Mouse (Mus musculus) MEL (cell line): ENCODE measurements around the gene Mdga1. TPM values are rescaled to one million over a fixed set of nuclear protein-coding genes. Genes with fewer than 3 reads are reported as not detected.

ENCODE experiments used
- DNase-seq: peaks from one replicate; pipeline ENCODE4 v3.0.0; 2011; ENCODE audit warnings: low read depth, low spot score
- H3K27ac ChIP-seq: 2 replicates; pipeline ENCODE4 v1.5.1; 2012; ENCODE audit warnings: low read depth, mild to moderate bottlenecking, control low read depth, low read length, moderate library complexity; ENCODE audit not compliant: control insufficient read depth
- H3K27me3 ChIP-seq, 2 experiments: fragments of 150-350 bp in 1 of 2; sonication (generic) in 1 of 2; 2 replicates each; pipeline ENCODE4 v1.6.1; 2012; ENCODE audit warnings: low read length in 2 of 2, mild to moderate bottlenecking in 2 of 2, improper control_type of control experiment in 1 of 2, moderate library complexity in 1 of 2; ENCODE audit not compliant: insufficient read depth in 2 of 2, control insufficient read depth in 1 of 2
- H3K36me3 ChIP-seq, 2 experiments: 2 replicates each; pipeline ENCODE4 v1.6.1; 2012 to 2014; ENCODE audit warnings: low read length in 2 of 2, improper control_type of control experiment in 1 of 2, inconsistent platforms in 1 of 2, mild to moderate bottlenecking in 1 of 2; ENCODE audit not compliant: insufficient read depth in 2 of 2, control insufficient read depth in 1 of 2
- H3K4me1 ChIP-seq, 2 experiments: fragments of 150-350 bp in 1 of 2; sonication (generic) in 1 of 2; 2 replicates each; pipeline ENCODE4 v1.6.1; 2012; ENCODE audit warnings: low read length in 2 of 2, improper control_type of control experiment in 1 of 2, mild to moderate bottlenecking in 1 of 2; ENCODE audit not compliant: insufficient read depth in 2 of 2, control insufficient read depth in 1 of 2
- H3K4me3 ChIP-seq, 2 experiments: fragments of 150-350 bp in 1 of 2; sonication (generic) in 1 of 2; 2 replicates each; pipeline ENCODE4 v1.5.1; 2012; ENCODE audit warnings: low read depth in 2 of 2, low read length in 2 of 2, mild to moderate bottlenecking in 2 of 2, moderate library complexity in 2 of 2, control low read depth in 1 of 2, improper control_type of control experiment in 1 of 2; ENCODE audit not compliant: control insufficient read depth in 1 of 2, insufficient read depth in 1 of 2
- H3K79me2 ChIP-seq: 2 replicates; pipeline ENCODE4 v1.6.1; 2012; ENCODE audit warnings: mild to moderate bottlenecking, low read length, moderate library complexity; ENCODE audit not compliant: control insufficient read depth, poor library complexity, insufficient read depth
- H3K9ac ChIP-seq: 2 replicates; pipeline ENCODE4 v1.6.1; 2012; ENCODE audit warnings: low read depth, mild to moderate bottlenecking, control low read depth, low read length, moderate library complexity; ENCODE audit not compliant: control insufficient read depth, poor library complexity, severe bottlenecking
- H3K9me3 ChIP-seq: fragments of 150-350 bp; sonication (generic); replicated peaks from 2 replicates; pipeline ENCODE4 v1.6.1; 2012; ENCODE audit warnings: mild to moderate bottlenecking, low read length, improper control_type of control experiment, moderate library complexity; ENCODE audit not compliant: insufficient read depth
- CTCF ChIP-seq, 3 experiments: IDR thresholded peaks in 2 of 3; conservative IDR thresholded peaks in 1 of 3; 2 replicates each; pipeline ENCODE4 v1.5.1; 2011 to 2012; ENCODE audit warnings: low read length in 3 of 3, low read depth in 2 of 3, mild to moderate bottlenecking in 2 of 3, improper control_type of control experiment in 1 of 3, inconsistent platforms in 1 of 3, mixed read lengths in 1 of 3, moderate library complexity in 1 of 3; ENCODE audit not compliant: control insufficient read depth in 1 of 3, insufficient read depth in 1 of 3, poor library complexity in 1 of 3, severe bottlenecking in 1 of 3
- E2F4 ChIP-seq: IDR thresholded peaks from 2 replicates; pipeline ENCODE4 v1.6.1; 2011; ENCODE audit warnings: low read depth, low read length, improper control_type of control experiment, borderline replicate concordance
- ELF1 ChIP-seq: IDR thresholded peaks from 2 replicates; pipeline ENCODE4 v1.6.1; 2014; ENCODE audit warnings: low read depth, mild to moderate bottlenecking, inconsistent platforms, low read length, improper control_type of control experiment, moderate library complexity
- EP300 ChIP-seq, 2 experiments: IDR thresholded peaks; 2 replicates each; pipeline ENCODE4 v1.6.1; 2011; ENCODE audit warnings: improper control_type of control experiment in 2 of 2, low read length in 2 of 2, low read depth in 1 of 2, mild to moderate bottlenecking in 1 of 2
- ETS1 ChIP-seq: IDR thresholded peaks from 2 replicates; pipeline ENCODE4 v1.6.1; 2012; ENCODE audit warnings: low read depth, mild to moderate bottlenecking, inconsistent platforms, low read length, improper control_type of control experiment, moderate library complexity
- GATA1 ChIP-seq: IDR thresholded peaks from 2 replicates; pipeline ENCODE4 v1.6.1; 2011; ENCODE audit warnings: low read depth, low read length, improper control_type of control experiment
- HCFC1 ChIP-seq: IDR thresholded peaks from 2 replicates; pipeline ENCODE4 v1.6.1; 2012; ENCODE audit warnings: low read depth, mild to moderate bottlenecking, inconsistent platforms, low read length, improper control_type of control experiment, moderate library complexity
- MAFK ChIP-seq: IDR thresholded peaks from 2 replicates; pipeline ENCODE4 v1.6.1; 2011; ENCODE audit warnings: low read depth, mild to moderate bottlenecking, low read length, improper control_type of control experiment, borderline replicate concordance
- MAX ChIP-seq: IDR thresholded peaks from 2 replicates; pipeline ENCODE4 v1.6.1; 2011; ENCODE audit warnings: low read length, improper control_type of control experiment
- MAZ ChIP-seq: IDR thresholded peaks from 2 replicates; pipeline ENCODE4 v1.6.1; 2012; ENCODE audit warnings: low read depth, mild to moderate bottlenecking, inconsistent platforms, low read length, improper control_type of control experiment
- MYC ChIP-seq: IDR thresholded peaks from 2 replicates; pipeline ENCODE4 v1.6.1; 2011; ENCODE audit warnings: low read depth, mild to moderate bottlenecking, low read length, improper control_type of control experiment, moderate library complexity
- NRF1 ChIP-seq: IDR thresholded peaks from 2 replicates; pipeline ENCODE4 v1.6.1; 2014; ENCODE audit warnings: low read depth, mild to moderate bottlenecking, inconsistent platforms, low read length, improper control_type of control experiment, moderate library complexity; ENCODE audit not compliant: poor library complexity, insufficient read depth, severe bottlenecking
- POLR2A ChIP-seq, 2 experiments: IDR thresholded peaks; 2 replicates each; pipeline ENCODE4 v1.6.1; 2011 to 2012; ENCODE audit warnings: low read length in 2 of 2, mild to moderate bottlenecking in 2 of 2, control low read depth in 1 of 2, improper control_type of control experiment in 1 of 2, low read depth in 1 of 2, moderate library complexity in 1 of 2; ENCODE audit not compliant: control insufficient read depth in 1 of 2, insufficient read depth in 1 of 2, poor library complexity in 1 of 2
- RAD21 ChIP-seq: IDR thresholded peaks from 2 replicates; pipeline ENCODE4 v1.6.1; 2011; ENCODE audit warnings: mild to moderate bottlenecking, low read depth, low read length, improper control_type of control experiment
- SIN3A ChIP-seq: IDR thresholded peaks from 2 replicates; pipeline ENCODE4 v1.6.1; 2012; ENCODE audit warnings: low read length, improper control_type of control experiment, inconsistent platforms
- SMC3 ChIP-seq: IDR thresholded peaks from 2 replicates; pipeline ENCODE4 v1.6.1; 2011; ENCODE audit warnings: low read depth, low read length, improper control_type of control experiment
- TAL1 ChIP-seq: IDR thresholded peaks from 2 replicates; pipeline ENCODE4 v1.6.1; 2012; ENCODE audit warnings: mild to moderate bottlenecking, inconsistent platforms, low read length, moderate library complexity, mixed read lengths
- TCF12 ChIP-seq: IDR thresholded peaks from 2 replicates; pipeline ENCODE4 v1.6.1; 2014; ENCODE audit warnings: low read depth, mild to moderate bottlenecking, inconsistent platforms, low read length, improper control_type of control experiment, moderate library complexity
- USF1 ChIP-seq: IDR thresholded peaks from 2 replicates; pipeline ENCODE4 v1.6.1; 2014; ENCODE audit warnings: low read depth, mild to moderate bottlenecking, inconsistent platforms, low read length, improper control_type of control experiment, moderate library complexity
- ZC3H11A ChIP-seq: IDR thresholded peaks from 2 replicates; pipeline ENCODE4 v1.6.1; 2012; ENCODE audit warnings: low read depth, mild to moderate bottlenecking, inconsistent platforms, low read length, improper control_type of control experiment
- ZKSCAN1 ChIP-seq: IDR thresholded peaks from 2 replicates; pipeline ENCODE4 v1.6.1; 2012; ENCODE audit warnings: low read depth, mild to moderate bottlenecking, inconsistent platforms, low read length, improper control_type of control experiment, moderate library complexity
- ZMIZ1 ChIP-seq: IDR thresholded peaks from 2 replicates; pipeline ENCODE4 v1.6.1; 2012; ENCODE audit warnings: low read depth, mild to moderate bottlenecking, inconsistent platforms, low read length, improper control_type of control experiment, moderate library complexity
- polyA plus RNA-seq, 2 experiments: library from polyadenylated mRNA; stranded (reverse) in 1 of 2; unstranded in 1 of 2; fragments of >175 nt in 1 of 2; fragments of >200 nt in 1 of 2; gene quantifications; 2 replicates each; pipeline versions ENCODE4 v1.2.1 to v1.2.4; 2012; ENCODE audit warnings: low replicate concordance in 2 of 2, low read depth in 1 of 2; ENCODE audit not compliant: insufficient read length in 2 of 2, insufficient read depth in 1 of 2, missing spikeins in 1 of 2
- total RNA-seq: library from RNA; depleted of rRNA; stranded (reverse); fragments of 300-350 nt; gene quantifications from 2 replicates; pipeline ENCODE4 v1.2.3, GENCODE M21; 2012

Mdga1 gene
- total and polyA plus RNA-seq, 3 experiments, result 0.27 to 2.3 TPM; not detected in 1

GRCm38 (mm10) chr17:29859788-29860283 lies 110.1 kb downstream of the Mdga1 start (continued):
- TF ChIP-seq SIN3A (peak; percentile 95), MYC (peak; percentile 89), ZKSCAN1 (no peak), MAFK (peak; percentile 90; the same call in 1 of the 2 replicates), EP300 (IDR thresholded peaks at IDR 0.05; ENCODE audit: low read depth in 1 of 2, low read length in 2 of 2) (peak; percentile 99 to 100), ELF1 (peak; percentile 77), TAL1 (peak; percentile 100), GATA1 (peak; percentile 100), CTCF (IDR thresholded peaks at IDR 0.05 in 2 of 3, conservative IDR thresholded peaks at IDR 0.05 in 1 of 3; ENCODE audit: control insufficient read depth in 1 of 3, insufficient read depth in 1 of 3, low read depth in 2 of 3, low read length in 3 of 3, poor library complexity in 1 of 3, severe bottlenecking in 1 of 3) (0 out of 6 replicates have a peak, but pooled peaks of 1 of the 3 experiments have one; percentile 4), POLR2A (IDR thresholded peaks at IDR 0.05; ENCODE audit: control insufficient read depth in 1 of 2, insufficient read depth in 1 of 2, low read depth in 1 of 2, low read length in 2 of 2, poor library complexity in 1 of 2) (no peak; a peak in 2 of 4 replicates)

- H3K79me2 ChIP-seq, result no peaks in the 10 kb centered on the region
- peak; percentile 84 for DNase-seq
- peak overlapping the region; percentile 50 for H3K9ac ChIP-seq
- no peaks in the 10 kb centered on the region for H3K9me3 ChIP-seq
- H3K27me3 ChIP-seq, result no peaks in the 10 kb centered on the region
- peaks cover 0 to 53% of the 10 kb centered on the region in 2 experiments; a peak in 2 of 4 replicates for H3K36me3 ChIP-seq
- TF ChIP-seq MAZ (no peak; the same call in 1 of the 2 replicates), TCF12 (peak; percentile 45; the same call in 1 of the 2 replicates), ZMIZ1 (no peak), ETS1 (peak; percentile 62), EP300 (IDR thresholded peaks at IDR 0.05; ENCODE audit: low read depth in 1 of 2, low read length in 2 of 2) (peak in 1 of 2 experiments; percentile 63; a peak in 3 of 4 replicates), ZC3H11A (no peak), USF1 (peak; percentile 71; the same call in 1 of the 2 replicates), CTCF (IDR thresholded peaks at IDR 0.05 in 2 of 3, conservative IDR thresholded peaks at IDR 0.05 in 1 of 3; ENCODE audit: control insufficient read depth in 1 of 3, insufficient read depth in 1 of 3, low read depth in 2 of 3, low read length in 3 of 3, poor library complexity in 1 of 3, severe bottlenecking in 1 of 3) (peak; percentile 57 to 73 (median 68)), RAD21 (peak; percentile 31), E2F4 (no peak), MAX (no peak), HCFC1 (0 out of 2 replicates have a peak, but pooled peaks have one; percentile 24), GATA1 (peak; percentile 36; the same call in 1 of the 2 replicates), SMC3 (peak; percentile 33; the same call in 1 of the 2 replicates), NRF1 (no peak)
- H3K27ac ChIP-seq, result peak overlapping the region; percentile 98
- no peak overlapping the region for H3K4me3 ChIP-seq
- H3K4me1 ChIP-seq, result peaks cover 26 to 73% of the 10 kb centered on the region in 2 experiments
These were observed 111.1 kb downstream of the Mdga1 start for GRCm38 (mm10) chr17:29858764-29859163.
